Mouse (Mus musculus): Measurements from ENCODE around the gene Fam83f. TPM values are rescaled to one million over a fixed set of nuclear protein-coding genes. Genes with fewer than 3 reads are reported as not detected.
A peak's percentile ranks its signal among the peaks of the same experiment; 100 is the strongest.

Fam83f gene
- polyA plus RNA-seq, 1 experiment from 2014 or later: 6.0 TPM

DNA sequence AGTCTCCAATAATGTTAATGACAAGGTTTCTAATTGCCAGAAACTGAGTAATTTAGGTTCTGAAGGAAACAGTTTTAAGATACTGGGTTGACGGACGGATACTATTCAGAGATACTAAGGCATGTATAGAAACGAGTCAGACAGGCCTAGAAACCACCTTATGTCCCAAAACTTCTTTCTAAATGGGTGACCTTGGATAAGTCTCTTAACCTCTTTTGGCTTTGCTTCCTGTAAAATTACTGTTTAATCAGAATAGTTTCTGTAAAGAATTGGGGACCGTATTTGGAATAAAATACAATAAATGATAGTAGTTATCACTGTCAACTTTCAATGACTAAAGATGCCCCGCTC, 38.6 kb downstream of the Fam83f start:
- peak overlapping the region; percentile 98 for H3K4me3 ChIP-seq (ENCODE audit: low read depth, low read length)
- peak overlapping the region; percentile 77 for H3K4me2 ChIP-seq (ENCODE audit: low read depth, low read length)
- H3K9me3 ChIP-seq (replicated peaks; ENCODE audit: control insufficient read depth, low read length): no peaks in the 10 kb centered on the region
- peak overlapping the region; percentile 94 for H3K27ac ChIP-seq (ENCODE audit: low read length)
- no peak for ATAC-seq (ENCODE audit: low read depth)
- H3K4me1 ChIP-seq (ENCODE audit: control insufficient read depth, low read depth, low read length): peaks cover 28% of the 10 kb centered on the region
- peak overlapping the region; percentile 79 for H3K9ac ChIP-seq (ENCODE audit: low read depth, low read length)
- no peaks in the 10 kb centered on the region for H3K27me3 ChIP-seq (ENCODE audit: control insufficient read depth, insufficient read depth, low read depth, low read length)
- H3K36me3 ChIP-seq (ENCODE audit: control insufficient read depth, insufficient read depth): no peaks in the 10 kb centered on the region
- WGBS (ENCODE audit: insufficient replicate concordance): 12% methylated on average over 5 of the region's 5 CpGs

DNA sequence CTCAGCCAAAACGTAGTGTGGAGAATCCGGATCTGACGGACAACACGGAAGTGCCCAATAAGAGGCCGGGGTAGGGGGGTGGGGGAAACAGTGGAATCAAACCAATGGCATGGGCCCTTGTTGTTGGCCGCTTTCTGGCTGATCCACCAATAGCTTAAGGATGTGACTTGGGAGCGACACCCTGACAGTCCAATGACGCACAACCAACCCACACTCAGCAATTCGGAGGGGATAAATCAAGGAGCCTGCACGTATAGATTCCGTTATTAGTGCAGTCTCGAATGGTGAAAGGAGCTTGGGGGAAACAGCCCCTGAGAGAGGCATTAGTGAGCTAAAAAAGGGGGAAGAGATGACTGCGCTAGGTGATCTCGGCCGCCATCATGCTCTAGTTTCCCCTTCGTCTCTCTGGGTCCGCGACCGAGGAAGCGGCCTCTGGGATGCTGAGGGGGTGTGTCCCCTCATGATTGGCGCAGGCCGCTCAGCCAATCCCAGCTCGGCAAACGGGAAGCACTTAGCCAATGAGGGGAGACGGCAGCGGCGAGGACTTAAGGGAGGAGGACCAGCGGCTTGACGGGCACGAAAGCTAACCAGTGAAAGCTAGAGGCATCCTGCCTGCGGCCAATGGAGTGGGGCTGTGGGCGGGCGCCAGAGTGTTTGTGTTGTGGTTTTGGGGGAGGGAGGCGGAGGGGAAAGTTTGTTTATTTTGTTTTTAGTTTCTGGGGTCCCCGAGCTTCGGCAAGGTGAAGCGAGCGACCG, 39.1 kb downstream of the Fam83f start, which contains the start of gene Tnrc6b:
Gene Tnrc6b (plus strand): TSS at position 706 of the 756 bp plus-strand sequence.
- WGBS (ENCODE audit: insufficient replicate concordance): under 1% methylated on average over 39 of the region's 39 CpGs
- Histone ChIP-seq H3K9me3 (replicated peaks; ENCODE audit: control insufficient read depth, low read length) (no peaks in the 10 kb centered on the region), H3K27me3 (ENCODE audit: control insufficient read depth, insufficient read depth, low read depth, low read length) (no peaks in the 10 kb centered on the region), H3K9ac (ENCODE audit: low read depth, low read length) (peak within 1 kb of the TSS; percentile 95), H3K4me1 (ENCODE audit: control insufficient read depth, low read depth, low read length) (peaks cover 28% of the 10 kb centered on the region), H3K27ac (ENCODE audit: low read length) (peak within 1 kb of the TSS; percentile 94), H3K4me2 (ENCODE audit: low read depth, low read length) (peak within 1 kb of the TSS; percentile 90), H3K4me3 (ENCODE audit: low read depth, low read length) (peak within 1 kb of the TSS; percentile 98), H3K36me3 (ENCODE audit: control insufficient read depth, insufficient read depth) (no peaks in the 10 kb centered on the region)
- ATAC-seq (ENCODE audit: low read depth): peak; percentile 93

DNA sequence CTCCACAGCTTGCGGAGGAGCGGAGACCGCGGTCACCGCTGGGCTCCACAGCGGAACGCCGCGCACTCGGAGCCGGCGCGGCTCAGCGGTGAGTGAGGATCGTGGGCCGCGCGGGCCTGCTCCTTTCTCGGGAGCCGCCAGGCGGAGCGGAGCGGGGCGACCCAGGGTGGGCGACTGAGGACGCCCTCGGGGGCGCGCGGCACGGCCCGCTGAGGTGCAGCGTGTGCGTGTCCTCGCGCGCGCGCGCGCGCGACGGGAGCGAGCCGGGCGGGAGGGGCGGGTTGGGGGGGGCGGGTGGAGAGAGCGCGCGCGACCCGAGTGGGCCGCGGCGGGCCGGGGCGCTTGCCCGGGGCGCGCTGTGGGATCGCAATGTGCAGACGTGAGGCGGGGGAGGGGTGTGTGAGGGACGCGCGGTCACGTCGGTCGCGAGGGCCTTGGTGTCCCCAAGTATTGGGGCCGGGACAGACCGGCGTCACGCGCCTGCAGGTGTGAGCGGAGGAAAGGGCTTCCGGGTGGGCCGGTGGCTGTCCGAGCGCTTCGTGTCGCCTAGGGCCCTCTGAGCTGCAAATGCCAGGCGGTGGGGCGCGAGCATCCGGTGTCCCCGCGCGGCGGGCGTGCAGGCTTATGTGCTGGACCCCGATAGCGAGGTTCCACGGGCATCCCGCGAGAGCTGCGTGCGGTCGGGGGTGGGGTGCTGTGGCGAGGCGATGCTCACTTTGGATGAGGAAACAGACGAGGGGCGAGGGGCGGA, 39.9 kb downstream of the Fam83f start:
- ATAC-seq (ENCODE audit: low read depth): peak; percentile 6
- Histone ChIP-seq H3K9ac (ENCODE audit: low read depth, low read length) (peak overlapping the region; percentile 95), H3K4me2 (ENCODE audit: low read depth, low read length) (peak overlapping the region; percentile 90), H3K4me1 (ENCODE audit: control insufficient read depth, low read depth, low read length) (peaks cover 22% of the 10 kb centered on the region), H3K36me3 (ENCODE audit: control insufficient read depth, insufficient read depth) (no peaks in the 10 kb centered on the region), H3K4me3 (ENCODE audit: low read depth, low read length) (peak overlapping the region; percentile 98), H3K27me3 (ENCODE audit: control insufficient read depth, insufficient read depth, low read depth, low read length) (no peaks in the 10 kb centered on the region), H3K9me3 (replicated peaks; ENCODE audit: control insufficient read depth, low read length) (no peaks in the 10 kb centered on the region), H3K27ac (ENCODE audit: low read length) (peak overlapping the region; percentile 92)
- WGBS (ENCODE audit: insufficient replicate concordance): under 1% methylated on average over 89 of the region's 106 CpGs

DNA sequence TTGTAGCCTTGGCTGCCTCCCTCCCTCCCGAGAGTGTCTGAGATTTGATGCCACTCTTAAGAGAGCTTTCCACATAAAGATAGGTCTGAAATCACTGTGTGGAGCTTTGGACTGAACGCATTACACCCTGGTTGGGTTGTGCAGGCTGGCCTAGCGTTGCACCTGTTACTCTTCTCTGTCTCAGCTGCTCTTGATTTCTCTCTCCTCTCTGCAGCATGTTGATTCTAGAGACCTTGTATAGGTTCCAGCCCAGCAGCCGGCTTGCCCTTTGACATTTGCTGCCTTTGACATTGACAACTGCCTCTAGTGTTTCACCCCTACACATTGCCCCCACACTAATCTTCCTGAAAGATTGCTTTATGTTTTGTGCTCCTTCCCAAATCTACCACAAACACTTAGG, 42.7 kb downstream of the Fam83f start:
- Histone ChIP-seq H3K9me3 (replicated peaks; ENCODE audit: control insufficient read depth, low read length) (no peaks in the 10 kb centered on the region), H3K4me3 (ENCODE audit: low read depth, low read length) (no peak overlapping the region), H3K4me1 (ENCODE audit: control insufficient read depth, low read depth, low read length) (peaks cover 13% of the 10 kb centered on the region), H3K27ac (ENCODE audit: low read length) (no peak overlapping the region), H3K9ac (ENCODE audit: low read depth, low read length) (no peak overlapping the region), H3K27me3 (ENCODE audit: control insufficient read depth, insufficient read depth, low read depth, low read length) (no peaks in the 10 kb centered on the region), H3K4me2 (ENCODE audit: low read depth, low read length) (no peak overlapping the region), H3K36me3 (ENCODE audit: control insufficient read depth, insufficient read depth) (no peaks in the 10 kb centered on the region)
- ATAC-seq (ENCODE audit: low read depth): no peak
- 72% methylated on average over 4 of the region's 4 CpGs for WGBS (ENCODE audit: insufficient replicate concordance)

DNA sequence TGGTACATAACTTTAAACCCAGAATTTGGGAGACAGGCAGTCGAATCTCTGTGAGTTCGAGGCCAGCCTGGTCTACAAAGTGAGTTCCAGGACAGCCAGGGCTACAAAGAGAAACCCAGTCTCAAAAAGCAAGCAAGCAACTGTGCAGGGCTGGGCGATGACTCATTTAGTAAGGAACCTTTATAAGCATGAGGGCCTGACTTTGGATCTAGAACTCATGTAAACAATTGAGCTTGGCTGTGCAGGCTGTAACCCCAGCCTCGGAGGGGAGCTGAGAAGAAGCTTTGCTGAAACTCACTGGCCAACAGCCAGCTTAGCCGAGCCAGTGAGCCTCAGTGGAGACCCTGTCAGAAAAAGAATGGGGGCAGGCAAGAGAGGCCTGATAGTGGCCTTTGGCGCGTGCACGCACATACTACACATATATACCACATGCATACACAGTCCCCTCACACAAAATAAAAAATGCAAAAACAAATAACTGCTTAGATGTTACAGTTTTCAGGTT, 45.0 kb downstream of the Fam83f start:
- Histone ChIP-seq H3K4me2 (ENCODE audit: low read depth, low read length) (no peak overlapping the region), H3K27me3 (ENCODE audit: control insufficient read depth, insufficient read depth, low read depth, low read length) (no peaks in the 10 kb centered on the region), H3K4me3 (ENCODE audit: low read depth, low read length) (no peak overlapping the region), H3K9me3 (replicated peaks; ENCODE audit: control insufficient read depth, low read length) (no peaks in the 10 kb centered on the region), H3K4me1 (ENCODE audit: control insufficient read depth, low read depth, low read length) (peaks cover 14% of the 10 kb centered on the region), H3K9ac (ENCODE audit: low read depth, low read length) (no peak overlapping the region), H3K27ac (ENCODE audit: low read length) (no peak overlapping the region), H3K36me3 (ENCODE audit: control insufficient read depth, insufficient read depth) (no peaks in the 10 kb centered on the region)
- ATAC-seq (ENCODE audit: low read depth): no peak
- WGBS (ENCODE audit: insufficient replicate concordance): 78% methylated on average over 8 of the region's 8 CpGs

DNA sequence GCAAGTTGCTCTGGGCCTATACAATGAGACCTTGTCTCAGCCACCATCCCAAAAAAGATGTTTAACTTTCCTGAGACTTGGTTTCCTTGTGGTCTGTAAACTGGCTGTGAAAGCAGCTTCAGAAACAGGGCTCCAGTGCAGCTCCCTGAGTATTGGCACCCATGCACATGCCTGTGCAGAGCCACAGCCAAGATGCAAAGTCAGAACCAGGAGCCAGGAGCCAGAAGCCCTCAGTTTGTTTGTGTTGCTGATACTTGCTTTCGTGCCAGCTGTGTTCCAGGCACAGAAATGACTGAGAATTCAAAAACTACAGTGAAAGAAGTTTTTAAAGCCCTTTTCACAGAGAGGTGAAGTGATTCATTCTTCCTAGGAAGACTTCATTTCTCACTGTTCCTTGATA, 45.8 kb downstream of the Fam83f start:
- Histone ChIP-seq H3K4me1 (ENCODE audit: control insufficient read depth, low read depth, low read length) (peaks cover 11% of the 10 kb centered on the region), H3K9me3 (replicated peaks; ENCODE audit: control insufficient read depth, low read length) (no peaks in the 10 kb centered on the region), H3K27me3 (ENCODE audit: control insufficient read depth, insufficient read depth, low read depth, low read length) (no peaks in the 10 kb centered on the region), H3K9ac (ENCODE audit: low read depth, low read length) (no peak overlapping the region), H3K4me3 (ENCODE audit: low read depth, low read length) (no peak overlapping the region), H3K27ac (ENCODE audit: low read length) (no peak overlapping the region), H3K36me3 (ENCODE audit: control insufficient read depth, insufficient read depth) (no peaks in the 10 kb centered on the region), H3K4me2 (ENCODE audit: low read depth, low read length) (no peak overlapping the region)
- ATAC-seq (ENCODE audit: low read depth): no peak
- WGBS (ENCODE audit: insufficient replicate concordance): 48% methylated on average over 1 of the region's 1 CpGs

DNA sequence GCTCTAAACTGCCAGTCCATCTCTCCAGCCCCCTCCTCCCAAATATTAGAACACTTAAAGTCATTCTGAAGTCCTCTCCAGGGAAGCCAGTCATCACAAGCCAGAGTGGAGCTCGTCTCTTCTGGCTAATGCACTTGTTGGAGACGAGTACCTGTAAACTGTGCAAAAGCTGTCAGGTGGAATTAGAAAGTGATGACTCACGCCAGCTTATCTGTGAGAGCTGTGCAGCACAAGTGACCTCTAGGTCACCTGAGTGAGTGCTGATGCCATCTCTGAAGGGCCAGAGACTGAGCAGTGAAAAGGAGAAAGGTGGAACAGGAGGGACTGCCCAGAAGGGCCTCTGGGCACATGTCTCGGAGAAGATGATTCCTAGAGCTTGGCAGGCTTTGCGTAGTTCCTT, 48.6 kb downstream of the Fam83f start:
- H3K27me3 ChIP-seq (ENCODE audit: control insufficient read depth, insufficient read depth, low read depth, low read length): no peaks in the 10 kb centered on the region
- H3K4me3 ChIP-seq (ENCODE audit: low read depth, low read length): no peak overlapping the region
- H3K27ac ChIP-seq (ENCODE audit: low read length): no peak overlapping the region
- no peaks in the 10 kb centered on the region for H3K36me3 ChIP-seq (ENCODE audit: control insufficient read depth, insufficient read depth)
- H3K9ac ChIP-seq (ENCODE audit: low read depth, low read length): no peak overlapping the region
- no peak for ATAC-seq (ENCODE audit: low read depth)
- peaks cover 11% of the 10 kb centered on the region for H3K4me1 ChIP-seq (ENCODE audit: control insufficient read depth, low read depth, low read length)
- H3K9me3 ChIP-seq (replicated peaks; ENCODE audit: control insufficient read depth, low read length): no peaks in the 10 kb centered on the region
- WGBS (ENCODE audit: insufficient replicate concordance): 61% methylated on average over 5 of the region's 5 CpGs
- no peak overlapping the region for H3K4me2 ChIP-seq (ENCODE audit: low read depth, low read length)

DNA sequence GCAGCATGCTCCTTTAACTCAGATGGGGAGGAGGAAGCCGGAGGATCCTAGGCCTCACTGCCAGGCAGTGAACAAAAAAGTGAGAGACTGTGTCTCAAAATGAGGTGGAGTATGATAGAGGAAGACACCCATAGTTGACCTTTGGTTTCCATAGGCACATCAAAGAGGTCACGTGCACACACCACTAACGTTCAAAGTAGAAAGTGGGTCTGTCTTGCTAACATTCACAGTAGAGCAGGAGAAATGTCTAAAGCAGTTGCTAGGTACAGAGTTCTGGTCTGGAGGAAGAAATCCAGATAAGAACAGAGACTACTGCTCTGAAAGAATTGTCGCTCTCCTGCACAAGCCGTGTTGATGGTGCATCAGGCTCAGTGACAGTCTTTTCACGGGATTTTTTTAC, 50.2 kb downstream of the Fam83f start:
- 62% methylated on average over 6 of the region's 6 CpGs for WGBS (ENCODE audit: insufficient replicate concordance)
- no peak for ATAC-seq (ENCODE audit: low read depth)

DNA sequence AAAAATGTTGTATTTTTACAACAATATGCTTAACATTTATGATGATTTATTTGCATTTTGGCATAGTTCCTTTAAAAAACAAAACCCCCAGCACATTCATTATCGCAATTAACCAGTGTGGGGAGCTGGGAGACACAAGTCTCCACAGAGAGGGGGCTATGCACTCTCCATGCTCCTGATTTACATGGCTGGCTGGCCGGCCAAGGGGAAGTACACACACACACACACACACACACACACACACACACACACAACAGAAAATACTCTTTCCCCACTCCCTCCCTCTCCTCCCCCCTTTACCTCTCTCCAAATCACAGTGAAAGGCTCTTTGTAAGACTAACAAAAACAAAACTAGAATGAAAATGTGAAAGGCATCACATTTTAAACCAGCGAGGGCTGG, 50.7 kb downstream of the Fam83f start:
- H3K9ac ChIP-seq (ENCODE audit: low read depth, low read length): no peak overlapping the region
- no peak for ATAC-seq (ENCODE audit: low read depth)
- H3K27me3 ChIP-seq (ENCODE audit: control insufficient read depth, insufficient read depth, low read depth, low read length): no peaks in the 10 kb centered on the region
- H3K27ac ChIP-seq (ENCODE audit: low read length): no peak overlapping the region
- no peaks in the 10 kb centered on the region for H3K9me3 ChIP-seq (replicated peaks; ENCODE audit: control insufficient read depth, low read length)
- WGBS (ENCODE audit: insufficient replicate concordance): 55% methylated on average over 3 of the region's 3 CpGs
- peaks cover 11% of the 10 kb centered on the region for H3K4me1 ChIP-seq (ENCODE audit: control insufficient read depth, low read depth, low read length)
- H3K4me3 ChIP-seq (ENCODE audit: low read depth, low read length): no peak overlapping the region
- H3K4me2 ChIP-seq (ENCODE audit: low read depth, low read length): no peak overlapping the region
- no peaks in the 10 kb centered on the region for H3K36me3 ChIP-seq (ENCODE audit: control insufficient read depth, insufficient read depth)

More for the DNA sequence above, 50.2 kb downstream of the Fam83f start:
- Histone ChIP-seq H3K4me1 (ENCODE audit: control insufficient read depth, low read depth, low read length) (peaks cover 11% of the 10 kb centered on the region), H3K36me3 (ENCODE audit: control insufficient read depth, insufficient read depth) (no peaks in the 10 kb centered on the region), H3K27me3 (ENCODE audit: control insufficient read depth, insufficient read depth, low read depth, low read length) (no peaks in the 10 kb centered on the region), H3K9ac (ENCODE audit: low read depth, low read length) (no peak overlapping the region), H3K9me3 (replicated peaks; ENCODE audit: control insufficient read depth, low read length) (no peaks in the 10 kb centered on the region), H3K4me2 (ENCODE audit: low read depth, low read length) (no peak overlapping the region), H3K27ac (ENCODE audit: low read length) (no peak overlapping the region), H3K4me3 (ENCODE audit: low read depth, low read length) (no peak overlapping the region)

All from liver, embryonic 16.5 days (tissue).